Mouse (Mus musculus) lung, adult 2 months (tissue): Measurements from ENCODE around the gene Gucy1a1.

ENCODE experiments used
- CTCF ChIP-seq: fragments of 200-500 bp; IDR thresholded peaks from 2 replicates; pipeline ENCODE4 v1.5.1; 2011; ENCODE audit warnings: mild to moderate bottlenecking, low read length, control low read depth; ENCODE audit not compliant: insufficient read depth
- POLR2A ChIP-seq: fragments of 200-500 bp; IDR thresholded peaks from 2 replicates; pipeline ENCODE4 v1.6.1; 2011; ENCODE audit warnings: low read depth, mild to moderate bottlenecking, control low read depth, low read length, borderline replicate concordance; ENCODE audit errors: extremely low read depth

DNA sequence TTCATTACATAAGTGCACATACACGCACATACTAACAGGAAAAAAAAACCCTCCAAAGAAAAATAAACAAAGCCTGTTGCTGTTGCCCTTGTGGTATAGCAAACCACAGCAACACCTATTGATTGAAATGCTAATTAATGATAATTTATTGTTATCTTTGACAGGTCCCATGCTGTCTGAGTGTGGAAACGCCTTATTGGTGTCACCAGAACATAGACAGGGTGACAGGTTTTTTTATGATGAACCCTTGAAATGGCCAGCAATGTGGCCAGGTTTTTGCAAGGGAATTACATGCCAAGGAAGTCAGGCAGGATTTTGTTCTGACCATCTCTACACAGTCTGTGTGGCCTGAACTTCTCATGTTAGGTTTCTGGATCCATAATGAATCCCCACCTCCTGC, 93.6 kb downstream of the Gucy1a1 start:
- no peak for TF ChIP-seq POLR2A
- TF ChIP-seq CTCF = no peak
